Mouse (Mus musculus): ENCODE measurements at regions not wholly inside any gene's neighbourhood (a gene's known extent, or its start where the extent isn't known, plus 50 kb on each side); places are given as distances from the start of the nearest gene placed in this dataset.

DNA sequence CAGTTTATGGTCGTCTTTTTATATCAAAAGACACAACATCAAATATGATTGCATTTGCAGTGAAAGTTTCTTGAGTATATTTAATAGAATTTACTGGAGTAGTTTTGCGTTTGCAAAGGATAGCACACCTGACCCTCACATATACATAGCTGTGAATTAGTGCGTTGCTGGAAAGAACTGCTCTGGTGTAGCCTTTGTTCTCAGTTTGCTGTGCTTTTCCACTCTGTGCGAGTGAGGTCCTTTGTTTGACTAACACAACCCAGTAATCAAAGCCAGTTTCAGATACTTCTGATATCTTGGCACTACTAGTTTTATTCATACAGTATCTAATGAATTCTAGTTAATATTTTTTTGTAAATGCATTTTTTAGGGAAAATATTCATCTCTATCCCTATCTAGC lies 84.7 kb downstream of the Trim52 start:
- WGBS, result 45% methylated on average over 4 of the region's 4 CpGs
- ATAC-seq, result no peak
- no peak overlapping the region for H3K9ac ChIP-seq
- no peaks in the 10 kb centered on the region for H3K27me3 ChIP-seq
- H3K9me3 ChIP-seq (replicated peaks), result no peaks in the 10 kb centered on the region
- 0 out of 2 replicates have a peak, but pooled peaks cover 3% of the 10 kb centered on the region for H3K4me1 ChIP-seq
- H3K27ac ChIP-seq, result no peak overlapping the region
- no peaks in the 10 kb centered on the region for H3K36me3 ChIP-seq (ENCODE audit: poor library complexity, severe bottlenecking)
- H3K4me3 ChIP-seq, result no peak overlapping the region
- H3K4me2 ChIP-seq, result no peak overlapping the region

GRCm38 (mm10) chr14:106193583-106193982 lies 87.6 kb downstream of the Trim52 start:
- H3K9me3 ChIP-seq (replicated peaks), result no peaks in the 10 kb centered on the region
- 0 out of 2 replicates have a peak, but pooled peaks cover 3% of the 10 kb centered on the region for H3K4me1 ChIP-seq
- ATAC-seq, result no peak
- H3K27ac ChIP-seq, result no peak overlapping the region
- no peaks in the 10 kb centered on the region for H3K36me3 ChIP-seq (ENCODE audit: poor library complexity, severe bottlenecking)
- WGBS, result 92% methylated on average over 2 of the region's 2 CpGs
- H3K27me3 ChIP-seq, result no peaks in the 10 kb centered on the region
- H3K4me2 ChIP-seq, result no peak overlapping the region
- H3K4me3 ChIP-seq, result no peak overlapping the region
- H3K9ac ChIP-seq, result no peak overlapping the region

- no peak for ATAC-seq
- WGBS, result 91% methylated on average over 1 of the region's 1 CpGs
- Histone ChIP-seq H3K27ac (no peak overlapping the region), H3K27me3 (no peaks in the 10 kb centered on the region), H3K4me1 (0 out of 2 replicates have a peak, but pooled peaks cover 3% of the 10 kb centered on the region), H3K4me2 (no peak overlapping the region), H3K36me3 (ENCODE audit: poor library complexity, severe bottlenecking) (no peaks in the 10 kb centered on the region), H3K9ac (no peak overlapping the region), H3K4me3 (no peak overlapping the region), H3K9me3 (replicated peaks) (no peaks in the 10 kb centered on the region)
Observed at GRCm38 (mm10) chr14:106194104-106194503, 88.1 kb downstream of the Trim52 start.

DNA sequence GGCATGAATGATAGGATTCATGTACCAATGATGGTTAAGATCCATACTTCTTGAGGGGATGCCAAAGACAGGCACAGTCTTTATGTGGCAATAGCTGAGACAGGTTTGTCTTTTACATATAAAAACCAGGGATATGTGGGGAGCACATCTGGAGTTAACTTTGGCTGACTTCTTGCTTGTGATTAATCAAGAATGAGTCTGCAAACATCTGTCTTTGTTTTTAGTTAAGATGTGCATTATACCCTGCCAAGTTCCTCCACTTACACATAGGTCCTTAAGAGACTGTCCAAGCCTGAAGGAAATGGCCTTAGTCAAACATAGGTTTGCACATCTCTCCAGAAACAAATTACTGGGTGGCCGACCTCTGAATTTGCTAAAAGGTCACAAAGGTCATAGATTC lies 91.8 kb downstream of the Trim52 start:
- no peak overlapping the region for H3K9ac ChIP-seq
- no peak for ATAC-seq
- H3K9me3 ChIP-seq (replicated peaks), result no peaks in the 10 kb centered on the region
- H3K4me2 ChIP-seq, result no peak overlapping the region
- H3K4me1 ChIP-seq, result no peaks in the 10 kb centered on the region
- no peak overlapping the region for H3K4me3 ChIP-seq
- H3K27ac ChIP-seq, result no peak overlapping the region
- no peaks in the 10 kb centered on the region for H3K27me3 ChIP-seq
- WGBS, result 95% methylated on average over 1 of the region's 1 CpGs
- no peaks in the 10 kb centered on the region for H3K36me3 ChIP-seq (ENCODE audit: poor library complexity, severe bottlenecking)

DNA sequence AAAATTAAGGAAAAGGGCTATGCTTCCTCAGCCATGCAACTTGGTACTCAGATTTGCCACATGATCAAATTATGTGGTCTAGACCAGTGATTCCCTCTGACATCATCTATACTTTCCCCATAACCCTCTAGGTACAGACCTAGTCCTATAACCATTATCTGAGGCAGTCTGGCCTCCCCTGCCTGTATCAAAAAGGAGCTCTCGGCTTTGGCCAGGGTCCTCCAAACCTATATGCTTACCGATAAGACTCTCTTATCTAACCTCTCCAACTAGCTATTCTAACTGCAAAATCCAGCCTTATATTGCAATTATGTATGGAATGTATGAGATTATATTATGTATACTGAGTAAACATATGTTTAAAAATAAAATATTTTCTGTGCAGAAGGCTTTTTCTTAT lies 93.1 kb downstream of the Trim52 start:
- no peak overlapping the region for H3K4me2 ChIP-seq
- no peaks in the 10 kb centered on the region for H3K9me3 ChIP-seq (replicated peaks)
- H3K36me3 ChIP-seq (ENCODE audit: poor library complexity, severe bottlenecking), result no peaks in the 10 kb centered on the region
- no peak overlapping the region for H3K27ac ChIP-seq
- WGBS, result 91% methylated on average over 2 of the region's 2 CpGs
- H3K9ac ChIP-seq, result no peak overlapping the region
- ATAC-seq, result no peak
- H3K4me1 ChIP-seq, result no peaks in the 10 kb centered on the region
- no peaks in the 10 kb centered on the region for H3K27me3 ChIP-seq
- no peak overlapping the region for H3K4me3 ChIP-seq

DNA sequence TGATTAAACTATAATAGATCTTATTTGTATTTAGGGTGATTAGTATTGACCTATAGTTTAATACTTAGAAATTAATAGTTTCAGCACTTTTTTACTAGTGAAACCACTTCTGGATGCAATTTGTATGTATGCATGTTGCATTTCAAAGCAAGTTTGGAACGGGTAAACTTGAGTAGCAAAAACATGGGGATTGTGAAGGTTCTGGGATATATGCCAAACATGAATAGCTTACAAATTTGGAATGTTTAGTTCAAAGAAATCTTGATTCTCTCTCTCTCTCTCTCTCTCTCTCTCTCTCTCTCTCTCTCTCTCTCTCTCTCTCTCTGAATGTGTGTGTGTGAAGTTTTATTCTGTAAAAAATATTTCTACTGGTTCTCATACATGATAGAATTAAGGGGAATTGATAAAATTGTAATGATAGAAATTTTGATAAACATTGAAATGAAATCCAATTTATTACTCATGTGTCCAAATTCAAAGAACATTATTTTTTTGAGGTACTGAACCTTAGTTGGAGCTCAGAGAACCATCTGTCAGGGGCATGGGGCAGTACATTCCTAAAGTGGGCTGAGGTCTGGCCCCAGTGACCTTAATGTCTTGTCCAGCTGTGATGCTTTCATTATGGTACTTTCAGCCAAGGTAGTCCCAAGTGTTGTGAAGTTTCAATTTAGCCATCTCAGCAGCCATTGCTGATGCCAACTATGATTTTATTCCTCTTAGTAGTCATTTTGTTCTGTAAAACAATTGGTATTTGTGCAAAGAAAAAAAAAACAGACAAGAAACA lies 93.7 kb downstream of the Trim52 start:
- Histone ChIP-seq H3K4me2 (no peak overlapping the region), H3K27me3 (no peaks in the 10 kb centered on the region), H3K9me3 (replicated peaks) (no peaks in the 10 kb centered on the region), H3K4me1 (no peaks in the 10 kb centered on the region), H3K27ac (no peak overlapping the region), H3K9ac (no peak overlapping the region), H3K36me3 (ENCODE audit: poor library complexity, severe bottlenecking) (no peaks in the 10 kb centered on the region), H3K4me3 (no peak overlapping the region)
- WGBS, result 57% methylated on average over 1 of the region's 1 CpGs
- ATAC-seq, result no peak

DNA sequence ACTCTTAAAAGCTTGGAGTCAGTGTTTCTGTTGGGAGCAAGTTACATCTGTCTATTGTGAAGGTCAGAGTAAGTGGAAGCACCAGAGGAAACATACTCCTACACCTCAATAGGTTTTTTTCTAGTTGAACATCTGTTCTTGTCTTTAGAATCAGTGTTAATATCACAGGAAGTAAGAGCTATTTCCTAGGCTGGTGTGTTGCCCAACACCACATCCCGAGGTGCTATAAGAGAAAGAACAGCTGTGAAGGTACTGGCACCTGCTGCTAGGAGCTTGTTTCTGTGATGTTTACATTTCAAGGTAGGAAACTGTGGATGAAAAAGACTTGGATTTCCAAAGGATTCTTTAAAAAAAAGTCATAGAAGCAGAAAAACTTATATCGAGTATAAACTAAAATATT lies 105.1 kb downstream of the Trim52 start:
- WGBS, result 84% methylated on average over 2 of the region's 2 CpGs
- Histone ChIP-seq H3K36me3 (ENCODE audit: poor library complexity, severe bottlenecking) (no peaks in the 10 kb centered on the region), H3K4me2 (no peak overlapping the region), H3K9me3 (replicated peaks) (no peaks in the 10 kb centered on the region), H3K4me3 (no peak overlapping the region), H3K27ac (no peak overlapping the region), H3K27me3 (no peaks in the 10 kb centered on the region), H3K4me1 (no peaks in the 10 kb centered on the region), H3K9ac (no peak overlapping the region)
- ATAC-seq, result no peak

DNA sequence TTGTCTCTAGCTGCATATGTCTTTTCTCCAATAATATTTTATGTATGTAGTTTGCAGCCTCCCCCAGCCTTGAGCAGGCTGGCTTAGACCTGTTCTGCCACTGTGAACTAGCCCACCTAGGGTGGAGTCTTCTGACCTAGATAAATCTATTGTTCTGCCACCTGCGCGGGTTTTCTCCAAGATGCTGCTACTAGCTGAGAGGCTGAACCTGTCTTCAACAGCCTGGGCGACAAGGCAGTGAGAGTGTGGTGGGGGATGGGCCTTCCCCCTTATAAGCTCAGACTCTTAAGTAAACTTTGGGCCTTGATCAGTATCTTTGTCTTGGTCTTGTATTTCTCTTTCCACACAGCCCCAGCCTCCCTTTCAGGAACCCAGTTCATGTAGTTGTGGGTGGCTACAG lies 111.7 kb downstream of the Trim52 start:
- no peak for ATAC-seq
- Histone ChIP-seq H3K36me3 (ENCODE audit: poor library complexity, severe bottlenecking) (no peaks in the 10 kb centered on the region), H3K4me1 (no peaks in the 10 kb centered on the region), H3K27me3 (no peaks in the 10 kb centered on the region), H3K27ac (no peak overlapping the region), H3K4me3 (no peak overlapping the region), H3K4me2 (no peak overlapping the region), H3K9ac (no peak overlapping the region), H3K9me3 (replicated peaks) (no peaks in the 10 kb centered on the region)
- 81% methylated on average over 3 of the region's 3 CpGs for WGBS

- no peak for ATAC-seq
- 85% methylated on average over 5 of the region's 5 CpGs for WGBS
- Histone ChIP-seq H3K36me3 (ENCODE audit: poor library complexity, severe bottlenecking) (no peaks in the 10 kb centered on the region), H3K4me1 (no peaks in the 10 kb centered on the region), H3K27ac (no peak overlapping the region), H3K9me3 (replicated peaks) (no peaks in the 10 kb centered on the region), H3K4me3 (no peak overlapping the region), H3K27me3 (no peaks in the 10 kb centered on the region), H3K4me2 (no peak overlapping the region), H3K9ac (no peak overlapping the region)
Observed at GRCm38 (mm10) chr14:106219293-106219797, 113.3 kb downstream of the Trim52 start.

DNA sequence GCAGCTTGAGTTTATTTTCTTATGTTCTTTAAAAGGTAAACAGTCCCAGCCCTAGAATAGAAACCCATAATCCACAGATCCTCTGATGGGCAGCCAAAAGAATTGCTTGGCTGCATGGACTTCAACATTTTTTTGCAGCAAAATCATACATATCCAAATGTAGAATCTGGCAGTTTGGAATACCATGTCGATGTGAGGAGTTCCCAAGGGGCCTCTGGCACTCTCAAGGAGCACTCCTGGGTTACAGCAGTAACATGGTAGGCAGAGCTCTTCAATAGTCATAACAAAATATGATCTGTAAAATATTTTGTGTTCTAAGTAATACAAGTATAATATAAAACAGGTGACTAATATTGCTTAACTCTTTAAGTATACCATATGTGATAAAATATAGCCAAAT lies 119.4 kb downstream of the Trim52 start:
- Histone ChIP-seq H3K27me3 (no peaks in the 10 kb centered on the region), H3K36me3 (ENCODE audit: poor library complexity, severe bottlenecking) (no peaks in the 10 kb centered on the region), H3K9ac (no peak overlapping the region), H3K27ac (no peak overlapping the region), H3K4me3 (no peak overlapping the region), H3K4me1 (no peaks in the 10 kb centered on the region; the same call in 1 of the 2 replicates), H3K4me2 (no peak overlapping the region), H3K9me3 (replicated peaks) (no peaks in the 10 kb centered on the region)
- ATAC-seq, result no peak
- 84% methylated on average over 1 of the region's 1 CpGs for WGBS

- Histone ChIP-seq H3K9ac (no peak overlapping the region), H3K4me3 (no peak overlapping the region), H3K27ac (no peak overlapping the region), H3K4me1 (no peaks in the 10 kb centered on the region), H3K36me3 (ENCODE audit: poor library complexity, severe bottlenecking) (no peaks in the 10 kb centered on the region), H3K27me3 (no peaks in the 10 kb centered on the region), H3K9me3 (replicated peaks) (no peaks in the 10 kb centered on the region), H3K4me2 (no peak overlapping the region)
- no peak for ATAC-seq
- 86% methylated on average over 5 of the region's 5 CpGs for WGBS
Observed at GRCm38 (mm10) chr14:106241721-106242405, 135.9 kb downstream of the Trim52 start.

- no peak overlapping the region for H3K27ac ChIP-seq
- ATAC-seq, result no peak
- no peak overlapping the region for H3K4me3 ChIP-seq
- H3K9ac ChIP-seq, result no peak overlapping the region
- no peaks in the 10 kb centered on the region for H3K27me3 ChIP-seq
- H3K36me3 ChIP-seq (ENCODE audit: poor library complexity, severe bottlenecking), result no peaks in the 10 kb centered on the region
- no peak overlapping the region for H3K4me2 ChIP-seq
- H3K4me1 ChIP-seq, result no peaks in the 10 kb centered on the region
- WGBS, result 74% methylated on average over 4 of the region's 4 CpGs
- H3K9me3 ChIP-seq (replicated peaks), result 0 out of 2 replicates have a peak, but pooled peaks cover 3% of the 10 kb centered on the region
Observed at GRCm38 (mm10) chr14:106259396-106260108, 153.6 kb downstream of the Trim52 start.
